Mouse (Mus musculus): ENCODE results near the gene Ate1. TPM values are rescaled to one million over a fixed set of nuclear protein-coding genes. Genes with fewer than 3 reads are reported as not detected.

Ate1 gene
- 12.3 TPM for polyA plus RNA-seq (2014; fragmentation: Illumina TruSeq; extraction: RNeasy Lipid Tissue Mini Kit (QIAGEN cat#74804); ENCODE audit: insufficient read depth, low read depth, low replicate concordance)

DNA sequence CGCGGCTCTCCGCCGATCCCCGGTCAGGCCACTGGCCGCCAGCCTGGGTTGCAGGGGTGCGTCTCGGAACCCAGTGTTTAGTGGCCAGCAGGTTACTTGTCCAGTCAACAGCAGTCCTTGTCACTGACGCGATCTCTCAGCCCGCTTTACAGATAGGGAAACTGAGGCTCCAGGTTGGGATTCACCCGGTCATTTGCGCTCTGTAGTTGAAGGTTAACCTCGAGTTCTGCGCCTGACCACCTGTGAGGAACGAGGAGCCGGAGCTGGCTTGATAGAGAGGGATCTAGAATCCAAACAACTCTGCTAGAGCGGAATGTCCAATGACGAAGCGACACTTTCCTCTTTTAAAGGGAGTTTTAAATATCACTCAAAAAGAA lies at the start of gene Ate1:
Ate1 (minus strand) TSS at position 321 of the 377 bp plus-strand sequence.

Other genes with a start within 250 kb of the Ate1 start
- 72.3 TPM for gene Nsmce4a, start 52.7 kb upstream of the Ate1 start, polyA plus RNA-seq (2014; fragmentation: Illumina TruSeq; extraction: RNeasy Lipid Tissue Mini Kit (QIAGEN cat#74804); ENCODE audit: insufficient read depth, low read depth, low replicate concordance)
- 24.1 TPM for gene Tacc2, start 57.1 kb upstream of the Ate1 start, polyA plus RNA-seq (2014; fragmentation: Illumina TruSeq; extraction: RNeasy Lipid Tissue Mini Kit (QIAGEN cat#74804); ENCODE audit: insufficient read depth, low read depth, low replicate concordance)

Measured in lung, adult 10 weeks (tissue).